Mouse (Mus musculus): ENCODE results near the gene Tlcd2. TPM values are rescaled to one million over a fixed set of nuclear protein-coding genes. Genes with fewer than 3 reads are reported as not detected.
"Not testable (repeated sequence)": the region's sequence is repeated elsewhere in the genome, so short reads cannot be mapped to it uniquely, and the experiment has no call there.

The Tlcd2 gene
- total RNA-seq, 4 experiments from 2014 or later, result 0.62 to 0.99 (median 0.82) TPM

GRCm38 (mm10) chr11:75449695-75450094 lies 11.8 kb upstream of the Tlcd2 start:
- no peak for DNase-seq (ENCODE audit: low spot score in 2 of 2)

GRCm38 (mm10) chr11:75450304-75450908 lies 11.1 kb upstream of the Tlcd2 start:
- no peak for DNase-seq (ENCODE audit: low spot score in 2 of 2)

- DNase-seq (ENCODE audit: low spot score in 2 of 2), result no peak
Measured at GRCm38 (mm10) chr11:75450936-75451335, 10.6 kb upstream of the Tlcd2 start.

GRCm38 (mm10) chr11:75452081-75452480 lies 9.4 kb upstream of the Tlcd2 start:
- DNase-seq (ENCODE audit: low spot score in 2 of 2), result no peak

GRCm38 (mm10) chr11:75452812-75453557 lies 8.5 kb upstream of the Tlcd2 start:
- DNase-seq (ENCODE audit: low spot score in 2 of 2), result no peak

GRCm38 (mm10) chr11:75453991-75454930 lies 7.3 kb upstream of the Tlcd2 start, which contains the start of gene Wdr81:
Gene Wdr81, minus strand, starts transcription at chr11:75454717.
- peak; percentile 65 to 89 for DNase-seq (ENCODE audit: low spot score in 2 of 2)

GRCm38 (mm10) chr11:75455041-75455736 lies 6.3 kb upstream of the Tlcd2 start:
- no peak for DNase-seq (ENCODE audit: low spot score in 2 of 2)

GRCm38 (mm10) chr11:75455971-75456370 lies 5.5 kb upstream of the Tlcd2 start:
- not testable (repeated sequence) for DNase-seq (ENCODE audit: low spot score in 2 of 2)

GRCm38 (mm10) chr11:75456440-75456871 lies 5.1 kb upstream of the Tlcd2 start:
- no peak for DNase-seq (ENCODE audit: low spot score in 2 of 2)

GRCm38 (mm10) chr11:75458169-75458568 lies 3.3 kb upstream of the Tlcd2 start:
- no peak for DNase-seq (ENCODE audit: low spot score in 2 of 2)

- DNase-seq (ENCODE audit: low spot score in 2 of 2), result no peak
Measured at GRCm38 (mm10) chr11:75458628-75459041, 2.9 kb upstream of the Tlcd2 start.

- no peak for DNase-seq (ENCODE audit: low spot score in 2 of 2)
Measured at GRCm38 (mm10) chr11:75459141-75459711, 2.3 kb upstream of the Tlcd2 start.

GRCm38 (mm10) chr11:75459751-75460102 lies 1.8 kb upstream of the Tlcd2 start:
- DNase-seq (ENCODE audit: low spot score in 2 of 2), result no peak

- peak; percentile 75 to 93 for DNase-seq (ENCODE audit: low spot score in 2 of 2)
Measured at GRCm38 (mm10) chr11:75460103-75460843, 1.2 kb upstream of the Tlcd2 start.

- DNase-seq (ENCODE audit: low spot score in 2 of 2), result peak in 1 of 2 experiments; percentile 43
Measured at GRCm38 (mm10) chr11:75461743-75462252, 283 bp downstream of the Tlcd2 start.

- DNase-seq (ENCODE audit: low spot score in 2 of 2), result peak in 1 of 2 experiments; percentile 63
Measured at GRCm38 (mm10) chr11:75462253-75462783, 803 bp downstream of the Tlcd2 start.

GRCm38 (mm10) chr11:75462865-75463336 lies 1.4 kb downstream of the Tlcd2 start:
- DNase-seq (ENCODE audit: low spot score in 2 of 2), result peak in 1 of 2 experiments; percentile 70

GRCm38 (mm10) chr11:75463624-75464023 lies 2.1 kb downstream of the Tlcd2 start:
- no peak for DNase-seq (ENCODE audit: low spot score in 2 of 2)

- no peak for DNase-seq (ENCODE audit: low spot score in 2 of 2)
Measured at GRCm38 (mm10) chr11:75464417-75464816, 2.9 kb downstream of the Tlcd2 start.
